ENCODE assay signal across 20 mouse cellular contexts in genomic region chr6:33120581-33120980, GRCm38 (mm10).
DNase-seq lines count a peak whose midpoint lies in the region; ATAC-seq lines count a peak whose summit lies in the region.
"Had no signal": no experiment of that assay in that cellular context is flagged by ENCODE, and none has a peak within 500 bp of the region (broad histone marks: within the 10 kb centered on the region; RNA-seq: fewer than 3 reads in every experiment).

No protein-coding gene starts in this region.

- ATAC-seq in frontal cortex, adult (ENCODE audit: low TSS enrichment) = peak; percentile 82
- ATAC-seq: activated CD4-positive, CD25-positive, alpha-beta regulatory T cell, adult 4 months; forebrain, embryonic 14.5 days; forebrain, postnatal 0 days; hindbrain, embryonic 16.5 days had no signal

- no peak for DNase-seq in frontal cortex, postnatal 14 days (ENCODE audit: low spot score in 2 of 2)
- peak; percentile 4 to 27 for DNase-seq in left cerebral cortex, postnatal 14 days (ENCODE audit: low spot score in 2 of 2)
- DNase-seq in left cerebral cortex, postnatal 4 days = no peak
- DNase-seq in right cerebral cortex, postnatal 25 days = peak; percentile 8
- DNase-seq in right cerebral cortex, postnatal 10 days (ENCODE audit: low spot score in 2 of 2) = no peak
- no peak for DNase-seq in cerebellum, adult 11-12 months
- DNase-seq: adrenal gland, adult 8-10 months; adrenal gland, postnatal 25 days; cerebellum, adult 2 months; cerebellum, adult 9-11 months; cerebellum, postnatal 25 days; forebrain, postnatal 0 days; gastrocnemius, postnatal 25 days; heart, adult 18-20 months; heart, postnatal 10 days; heart, postnatal 36 days had no signal

- intact Hi-C loops in left cerebral cortex, postnatal 14 days (cut with DNase I) = no loop called here
- intact Hi-C loops in left cerebral cortex, postnatal 4 days (cut with DNase I) = no loop called here

Comparison
In these comparisons a context has a peak if more than half of its experiments do, and no peak if none do; other contexts are left out.
1. DNase-seq: peak in left cerebral cortex, postnatal 14 days (2 of 2) and right cerebral cortex, postnatal 25 days (single experiment); none in frontal cortex, postnatal 14 days (0 of 2), left cerebral cortex, postnatal 4 days (single experiment), right cerebral cortex, postnatal 10 days (0 of 2) and cerebellum, adult 11-12 months (single experiment).